Mouse (Mus musculus) liver, postnatal 0 days (tissue): ENCODE data around the gene Unk. TPM values are rescaled to one million over a fixed set of nuclear protein-coding genes. Genes with fewer than 3 reads are reported as not detected.

Experiments used
- ATAC-seq: fragments of 200-750 bp; cut with Nextera tagmentation; 2 replicates; pipeline ENCODE4 v1.8.0; 2017; ENCODE audit warnings: mild to moderate bottlenecking, moderate library complexity
- DNase-seq: peaks from one replicate; pipeline ENCODE4 v3.0.0-alpha.2; 2016
- H3K27ac ChIP-seq: fragments of 300-500 bp; sonication (generic); 2 replicates; pipeline ENCODE4 v1.5.1; 2014; ENCODE audit warnings: antibody characterized with exemption, moderate library complexity, mild to moderate bottlenecking, low read depth
- H3K27me3 ChIP-seq: fragments of 300-500 bp; sonication (generic); 2 replicates; pipeline ENCODE4 v1.6.1; 2014; ENCODE audit warnings: low read length, control low read depth, mixed read lengths; ENCODE audit not compliant: insufficient read depth
- H3K36me3 ChIP-seq: fragments of 300-500 bp; sonication (generic); replicated peaks from 2 replicates; pipeline ENCODE4 v1.6.1; 2014; ENCODE audit warnings: mild to moderate bottlenecking, control low read depth, low read length, moderate library complexity, mixed read lengths; ENCODE audit not compliant: insufficient read depth
- H3K4me1 ChIP-seq: fragments of 300-500 bp; sonication (generic); 2 replicates; pipeline ENCODE4 v1.6.1; 2014; ENCODE audit warnings: antibody characterized with exemption, mild to moderate bottlenecking, control low read depth; ENCODE audit not compliant: insufficient read depth
- H3K4me2 ChIP-seq: fragments of 300-500 bp; sonication (generic); 2 replicates; pipeline ENCODE4 v1.6.1; 2014; ENCODE audit warnings: low read depth, mild to moderate bottlenecking, low read length, moderate library complexity, mixed read lengths
- H3K4me3 ChIP-seq: fragments of 300-500 bp; sonication (generic); 2 replicates; pipeline ENCODE4 v1.5.1; 2014; ENCODE audit warnings: low read depth, low read length
- H3K9ac ChIP-seq: fragments of 300-500 bp; sonication (generic); replicated peaks from 2 replicates; pipeline ENCODE4 v1.6.1; 2014; ENCODE audit warnings: mild to moderate bottlenecking, moderate library complexity
- H3K9me3 ChIP-seq: fragments of 300-500 bp; sonication (generic); 2 replicates; pipeline ENCODE4 v1.6.1; 2016; ENCODE audit warnings: mild to moderate bottlenecking, control low read depth, low read length, mixed read lengths
- CTCF ChIP-seq: sonication (generic); IDR thresholded peaks from 2 replicates; pipeline ENCODE4 v1.5.1; 2016; ENCODE audit warnings: antibody characterized with exemption, low read depth
- EP300 ChIP-seq: IDR thresholded peaks from 2 replicates; pipeline ENCODE4 v1.6.1; 2016; ENCODE audit warnings: antibody characterized with exemption, low read depth, mild to moderate bottlenecking
- WGBS: fragments of 180-500 bp; shearing (Covaris S2); extraction: QIAGEN DNeasy Blood & Tissue Kit; methylation state at CpG from one replicate; pipeline ENCODE4 v1.1.7; 2014; ENCODE audit not compliant: insufficient replicate concordance; 5-methylcytosine and 5-hydroxymethylcytosine counted together
- polyA plus RNA-seq: library from polyadenylated mRNA; unstranded; fragments of >200 nt; fragmentation: Nextera tagmentation; extraction: Ambion mirVana; gene quantifications from 2 replicates; pipeline ENCODE4 v1.2.1, GENCODE M21; 2015

The Unk gene
- polyA plus RNA-seq, 1 experiment from 2014 or later = 5.1 TPM

- Histone ChIP-seq H3K36me3 (peaks cover 19% of the 10 kb centered on the region), H3K9me3 (no peaks in the 10 kb centered on the region), H3K4me1 (peaks cover 11% of the 10 kb centered on the region), H3K4me2 (peak overlapping the region; percentile 63; the same call in 1 of the 2 replicates), H3K27me3 (no peaks in the 10 kb centered on the region), H3K27ac (peak overlapping the region; percentile 100), H3K4me3 (peak overlapping the region; percentile 100), H3K9ac (peak overlapping the region; percentile 100)
- peak; percentile 97 for DNase-seq
- TF ChIP-seq CTCF (no peak), EP300 (peak; percentile 77)
- peak; percentile 88 for ATAC-seq
- under 1% methylated on average over 37 of the region's 37 CpGs for WGBS
These were observed 5.7 kb upstream of the Unk start for GRCm38 (mm10) chr11:116024356-116024808.

- Histone ChIP-seq H3K27me3 (no peaks in the 10 kb centered on the region), H3K36me3 (peaks cover 19% of the 10 kb centered on the region), H3K4me2 (no peak overlapping the region), H3K27ac (peak overlapping the region; percentile 24; the same call in 1 of the 2 replicates), H3K9ac (no peak overlapping the region), H3K9me3 (no peaks in the 10 kb centered on the region), H3K4me1 (peaks cover 15% of the 10 kb centered on the region), H3K4me3 (no peak overlapping the region)
- ATAC-seq (no peak), DNase-seq (no peak)
- TF ChIP-seq CTCF (no peak), EP300 (no peak)
- 86% methylated on average over 3 of the region's 3 CpGs for WGBS
These were observed 4.9 kb upstream of the Unk start for GRCm38 (mm10) chr11:116025056-116025845.

DNA sequence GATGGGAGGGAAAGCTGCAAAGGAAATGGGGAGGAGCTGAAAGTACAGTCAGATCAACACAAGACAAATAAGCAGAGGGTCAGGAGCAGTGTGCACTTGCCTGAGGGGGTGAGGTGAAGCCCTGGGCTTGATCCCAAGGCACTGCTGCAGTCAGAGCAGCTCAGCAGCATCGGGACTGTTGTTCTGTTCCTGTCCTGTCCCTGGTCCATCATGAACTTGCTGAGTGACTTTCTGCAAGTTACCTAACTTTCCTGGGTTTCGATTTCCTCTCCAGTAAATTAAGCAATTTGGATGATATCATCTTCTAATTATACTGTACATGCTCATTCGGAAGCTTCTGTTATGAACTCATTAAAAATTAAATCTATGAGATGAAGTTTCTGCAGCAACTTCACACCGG lies 2.4 kb upstream of the Unk start, which contains the start of gene H3f3b:
Gene H3f3b, minus strand, starts transcription at position 207 of the 400 bp plus-strand sequence.
- H3K27me3 ChIP-seq = no peaks in the 10 kb centered on the region
- H3K27ac ChIP-seq = peak within 1 kb of the TSS; percentile 64
- no peaks in the 10 kb centered on the region for H3K9me3 ChIP-seq
- peaks cover 23% of the 10 kb centered on the region for H3K4me1 ChIP-seq
- no peak within 1 kb of the TSS for H3K9ac ChIP-seq
- TF ChIP-seq CTCF (no peak), EP300 (no peak)
- H3K36me3 ChIP-seq = peaks cover 5% of the 10 kb centered on the region
- 68% methylated on average over 4 of the region's 4 CpGs for WGBS
- H3K4me2 ChIP-seq = no peak within 1 kb of the TSS
- DNase-seq (no peak), ATAC-seq (no peak)
- no peak within 1 kb of the TSS for H3K4me3 ChIP-seq

- DNase-seq (no peak), ATAC-seq (no peak)
- Histone ChIP-seq H3K4me1 (peaks cover 26% of the 10 kb centered on the region), H3K36me3 (peaks cover 4% of the 10 kb centered on the region), H3K9ac (no peak overlapping the region), H3K27me3 (no peaks in the 10 kb centered on the region), H3K9me3 (no peaks in the 10 kb centered on the region), H3K4me2 (no peak overlapping the region), H3K27ac (peak overlapping the region; percentile 64; the same call in 1 of the 2 replicates), H3K4me3 (no peak overlapping the region)
- WGBS = 73% methylated on average over 9 of the region's 9 CpGs
- TF ChIP-seq EP300 (no peak), CTCF (no peak)
These were observed 1.8 kb upstream of the Unk start for GRCm38 (mm10) chr11:116028177-116028865.

DNA sequence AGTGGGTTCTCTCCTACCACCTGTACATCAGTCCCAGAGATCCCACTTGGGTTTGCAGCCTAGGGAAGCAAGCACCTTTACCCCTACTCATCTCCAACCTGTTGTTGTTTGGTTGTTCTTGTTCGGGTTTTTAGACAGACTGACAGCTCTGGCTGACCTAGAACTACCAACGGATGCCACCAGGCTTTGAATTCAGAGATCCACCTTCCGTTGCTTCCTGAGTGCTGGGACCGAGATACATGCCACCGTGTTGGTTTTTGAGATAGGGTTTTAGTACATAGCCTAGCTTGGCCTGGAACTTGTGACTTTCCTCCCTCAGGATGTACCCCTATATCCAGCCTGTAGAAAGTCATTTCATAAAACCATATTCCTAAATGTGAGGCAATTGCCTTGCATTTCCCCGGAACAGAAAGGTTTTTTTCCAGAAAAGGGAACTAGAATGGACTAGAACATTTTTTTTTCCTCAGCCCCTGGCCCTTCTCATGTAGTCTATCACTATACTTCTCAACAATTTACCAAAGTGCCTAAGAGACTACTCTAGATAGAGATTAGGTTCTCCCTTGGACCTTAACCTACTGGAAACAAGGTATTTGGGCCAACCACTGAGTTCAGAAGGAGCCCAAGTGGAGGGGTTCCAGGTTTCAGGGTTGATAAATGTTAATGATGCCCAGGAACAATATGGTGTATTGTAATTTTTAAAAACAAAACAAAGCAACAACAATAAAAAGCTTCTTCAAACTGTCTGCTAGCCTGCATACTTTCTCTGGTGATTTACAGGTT lies 846 bp upstream of the Unk start:
- WGBS = 71% methylated on average over 6 of the region's 6 CpGs
- ATAC-seq (no peak), DNase-seq (no peak)
- H3K27me3 ChIP-seq = no peaks in the 10 kb centered on the region
- H3K9ac ChIP-seq = peak overlapping the region; percentile 0; the same call in 1 of the 2 replicates
- H3K4me2 ChIP-seq = peak overlapping the region; percentile 70
- peaks cover 26% of the 10 kb centered on the region for H3K4me1 ChIP-seq
- peak overlapping the region; percentile 75 for H3K4me3 ChIP-seq
- H3K36me3 ChIP-seq = no peaks in the 10 kb centered on the region
- H3K9me3 ChIP-seq = no peaks in the 10 kb centered on the region
- H3K27ac ChIP-seq = peak overlapping the region; percentile 64
- TF ChIP-seq EP300 = no peak
- no peak for TF ChIP-seq CTCF
